Mouse (Mus musculus) embryonic facial prominence, embryonic 10.5 days (tissue): ENCODE measurements around the gene Ccdc33. TPM values are rescaled to one million over a fixed set of nuclear protein-coding genes. Genes with fewer than 3 reads are reported as not detected.

Experiments
- polyA plus RNA-seq: library from polyadenylated mRNA; unstranded; fragments of >200 nt; fragmentation: Nextera tagmentation; extraction: Ambion mirVana; gene quantifications from 2 replicates; pipeline ENCODE4 v1.2.1, GENCODE M21; 2016

Ccdc33 gene
- polyA plus RNA-seq, 1 experiment from 2014 or later, result 0.56 TPM

Other genes starting within 250 kb of the Ccdc33 start
- 118 and 130 TPM in 2 replicates for gene Ubl7, start 207.8 kb downstream of the Ccdc33 start, polyA plus RNA-seq
- 0.08 and 0.25 TPM in 2 replicates for gene Sema7a, start 178.7 kb downstream of the Ccdc33 start, polyA plus RNA-seq
- gene Cyp11a1, start 112.4 kb downstream of the Ccdc33 start, polyA plus RNA-seq, result not detected in 2 replicates
- 33.6 and 47.2 TPM in 2 replicates for gene Stra6, start 55.0 kb downstream of the Ccdc33 start, polyA plus RNA-seq
- gene Islr, start 85.5 kb upstream of the Ccdc33 start, polyA plus RNA-seq, result 13.8 and 18.2 TPM in 2 replicates
- 1.5 and 2.2 TPM in 2 replicates for gene Islr2, start 85.5 kb upstream of the Ccdc33 start, polyA plus RNA-seq
- 17.2 and 17.6 TPM in 2 replicates for gene Pml, start 131.0 kb upstream of the Ccdc33 start, polyA plus RNA-seq
- 28.4 and 30.2 TPM in 2 replicates for gene Stoml1, start 134.3 kb upstream of the Ccdc33 start, polyA plus RNA-seq
- gene Loxl1, start 194.4 kb upstream of the Ccdc33 start, polyA plus RNA-seq, result 7.0 and 11.9 TPM in 2 replicates